Mouse (Mus musculus) CH12.LX (cell line): ENCODE measurements at regions not wholly inside any gene's neighbourhood (a gene's known extent, or its start where the extent isn't known, plus 50 kb on each side); places are given as distances from the start of the nearest gene placed in this dataset.

Experiments
- DNase-seq: peaks from one replicate; pipeline ENCODE4 v3.0.0-alpha.2; 2013; ENCODE audit errors: extremely low read depth
- H3K27ac ChIP-seq: 2 replicates; pipeline ENCODE4 v1.5.1; 2012; ENCODE audit warnings: low read depth, mild to moderate bottlenecking, control low read depth, moderate library complexity; ENCODE audit not compliant: insufficient read depth
- H3K27me3 ChIP-seq: replicated peaks from 2 replicates; pipeline ENCODE3; 2012; ENCODE audit warnings: inconsistent platforms
- H3K36me3 ChIP-seq, 2 experiments: replicated peaks in 1 of 2; 2 replicates each; pipeline versions ENCODE3 to v1.6.1; 2012; ENCODE audit warnings: inconsistent platforms in 1 of 2, low read length in 1 of 2, mild to moderate bottlenecking in 1 of 2, mixed read lengths in 1 of 2, moderate library complexity in 1 of 2; ENCODE audit not compliant: control insufficient read depth in 1 of 2, insufficient read depth in 1 of 2
- H3K4me1 ChIP-seq, 2 experiments: 2 replicates each; pipeline ENCODE4 v1.6.1; 2012; ENCODE audit warnings: inconsistent platforms in 1 of 2, moderate library complexity in 1 of 2; ENCODE audit not compliant: insufficient read depth in 2 of 2, control insufficient read depth in 1 of 2
- H3K4me2 ChIP-seq: 2 replicates; pipeline ENCODE4 v1.6.1; 2012; ENCODE audit warnings: low read depth, mild to moderate bottlenecking, control low read depth; ENCODE audit not compliant: poor library complexity, insufficient read depth, severe bottlenecking
- H3K4me3 ChIP-seq, 3 experiments: fragments of 150-350 bp in 1 of 3; sonication (generic) in 1 of 3; replicated peaks in 1 of 3; 2 replicates each; pipeline versions ENCODE3 to v1.5.1; 2011 to 2012; ENCODE audit warnings: low read depth in 2 of 3, low read length in 2 of 3, mild to moderate bottlenecking in 2 of 3, moderate library complexity in 2 of 3, control low read depth in 1 of 3, improper control_type of control experiment in 1 of 3, inconsistent platforms in 1 of 3, mixed read lengths in 1 of 3; ENCODE audit not compliant: poor library complexity in 1 of 3
- H3K79me2 ChIP-seq: replicated peaks from 2 replicates; pipeline ENCODE4 v1.6.1; 2012; ENCODE audit warnings: mild to moderate bottlenecking, moderate library complexity; ENCODE audit not compliant: control insufficient read depth, poor library complexity, insufficient read depth, severe bottlenecking; ENCODE audit errors: extremely low read depth
- H3K9ac ChIP-seq: 2 replicates; pipeline ENCODE4 v1.6.1; 2012; ENCODE audit warnings: low read depth, mild to moderate bottlenecking, control low read depth, moderate library complexity; ENCODE audit not compliant: insufficient read depth
- H3K9me3 ChIP-seq: replicated peaks from 2 replicates; pipeline ENCODE3; 2012; ENCODE audit warnings: low read length, inconsistent platforms, mixed read lengths
- CHD2 ChIP-seq: IDR thresholded peaks from 2 replicates; pipeline ENCODE4 v1.6.1; 2011; ENCODE audit warnings: low read length, improper control_type of control experiment
- CTCF ChIP-seq, 2 experiments: IDR thresholded peaks in 1 of 2; conservative IDR thresholded peaks in 1 of 2; 2 replicates each; pipeline ENCODE4 v1.5.1; 2011 to 2012; ENCODE audit warnings: low read depth in 2 of 2, low read length in 2 of 2, improper control_type of control experiment in 1 of 2, inconsistent platforms in 1 of 2, mild to moderate bottlenecking in 1 of 2, moderate library complexity in 1 of 2
- E2F4 ChIP-seq: IDR thresholded peaks from 2 replicates; pipeline ENCODE4 v1.6.1; 2011; ENCODE audit warnings: low read depth, low read length, improper control_type of control experiment; ENCODE audit not compliant: insufficient replicate concordance
- GABPA ChIP-seq: IDR thresholded peaks from 2 replicates; pipeline ENCODE4 v1.6.1; 2012; ENCODE audit warnings: low read depth, low read length, improper control_type of control experiment, inconsistent platforms; ENCODE audit not compliant: insufficient replicate concordance
- HCFC1 ChIP-seq: IDR thresholded peaks from 2 replicates; pipeline ENCODE4 v1.6.1; 2012; ENCODE audit warnings: low read depth, mild to moderate bottlenecking, inconsistent platforms, low read length, improper control_type of control experiment
- JUND ChIP-seq: conservative IDR thresholded peaks from 2 replicates; pipeline ENCODE4 v1.6.1; 2011; ENCODE audit warnings: low read depth, low read length, improper control_type of control experiment
- MAX ChIP-seq: IDR thresholded peaks from 2 replicates; pipeline ENCODE4 v1.6.1; 2011; ENCODE audit warnings: low read length, improper control_type of control experiment
- MAZ ChIP-seq: IDR thresholded peaks from 2 replicates; pipeline ENCODE4 v1.6.1; 2012; ENCODE audit warnings: low read depth, mild to moderate bottlenecking, inconsistent platforms, low read length, improper control_type of control experiment, moderate library complexity
- MXI1 ChIP-seq: IDR thresholded peaks from 2 replicates; pipeline ENCODE4 v1.6.1; 2011; ENCODE audit warnings: mild to moderate bottlenecking, low read depth, low read length, improper control_type of control experiment
- NELFE ChIP-seq: IDR thresholded peaks from 2 replicates; pipeline ENCODE4 v1.6.1; 2011; ENCODE audit warnings: low read depth, low read length, improper control_type of control experiment
- NRF1 ChIP-seq: IDR thresholded peaks from 2 replicates; pipeline ENCODE4 v1.6.1; 2014; ENCODE audit warnings: low read depth, mild to moderate bottlenecking, inconsistent platforms, low read length, improper control_type of control experiment, moderate library complexity
- PAX5 ChIP-seq: IDR thresholded peaks from 2 replicates; pipeline ENCODE4 v1.6.1; 2012; ENCODE audit warnings: low read length, inconsistent platforms, mixed read lengths
- POLR2A ChIP-seq: IDR thresholded peaks from 2 replicates; pipeline ENCODE4 v1.6.1; 2011; ENCODE audit warnings: low read depth, mild to moderate bottlenecking, improper control_type of control experiment, low read length
- POLR2AphosphoS2 ChIP-seq: IDR thresholded peaks from 2 replicates; pipeline ENCODE4 v1.6.1; 2011; ENCODE audit warnings: low read depth, low read length, improper control_type of control experiment
- RAD21 ChIP-seq: IDR thresholded peaks from 2 replicates; pipeline ENCODE4 v1.6.1; 2011; ENCODE audit warnings: low read depth, mild to moderate bottlenecking, low read length, improper control_type of control experiment, moderate library complexity
- SMC3 ChIP-seq: IDR thresholded peaks from 2 replicates; pipeline ENCODE4 v1.6.1; 2011; ENCODE audit warnings: low read depth, low read length, improper control_type of control experiment
- ZNF384 ChIP-seq: IDR thresholded peaks from 2 replicates; pipeline ENCODE4 v1.6.1; 2012; ENCODE audit warnings: low read depth, low read length, improper control_type of control experiment, inconsistent platforms
- dilution Hi-C: fragments of 300-500 bp; cut with MboI; formaldehyde crosslinking; loops from 2 replicates; pipeline ENCODE4 v1.14.3; 2020; ENCODE audit warnings: low sequenced_read_pairs; ENCODE audit not compliant: extremely low pct_unique_long_range_greater_than_20kb, extremely low pct_ligation_motif_present
- in situ Hi-C: fragments of 300-500 bp; cut with MboI; formaldehyde crosslinking; loops from 3 replicates; pipeline ENCODE4 v1.14.3; 2019; ENCODE audit warnings: low sequenced_read_pairs, low pct_ligation_motif_present, low pct_unique_long_range_greater_than_20kb, mixed read lengths

DNA sequence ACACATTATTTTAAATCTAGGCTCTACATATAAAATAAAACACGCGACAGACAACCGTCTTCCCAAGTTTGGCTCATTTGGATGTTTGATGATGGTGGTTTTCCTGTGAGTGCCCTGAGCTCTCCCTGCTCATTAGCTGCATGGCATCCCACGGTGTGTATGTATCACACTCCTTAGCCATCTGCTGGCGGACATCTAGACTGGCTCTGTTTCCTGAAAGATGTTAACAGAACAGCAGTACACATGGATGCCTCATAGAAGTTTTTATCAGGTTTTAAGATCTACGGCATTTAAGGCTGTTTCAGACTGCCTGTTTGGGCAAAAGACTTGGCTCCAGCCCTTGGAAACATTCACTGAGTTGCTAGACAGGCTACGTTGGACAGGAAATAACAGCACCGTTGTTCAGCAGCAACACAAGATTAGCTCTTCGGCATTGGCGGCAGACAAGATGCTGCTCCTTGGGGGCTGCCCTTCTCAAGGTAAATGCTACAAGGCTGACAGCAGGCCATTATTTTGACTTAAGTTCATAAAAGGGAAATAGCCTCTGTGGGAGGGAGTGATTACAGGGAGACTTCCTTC lies 61.5 kb upstream of the Tmem150c start:
- no peak for TF ChIP-seq HCFC1
- Histone ChIP-seq H3K4me3 (no peak overlapping the region), H3K4me2 (no peak overlapping the region), H3K4me1 (0 out of 4 replicates have a peak, but pooled peaks cover 0 to 2% of the 10 kb centered on the region in 2 experiments), H3K27ac (no peak overlapping the region), H3K27me3 (peaks cover 3% of the 10 kb centered on the region), H3K79me2 (no peaks in the 10 kb centered on the region), H3K9ac (no peak overlapping the region), H3K36me3 (no peaks in the 10 kb centered on the region), H3K9me3 (no peaks in the 10 kb centered on the region)
- in situ Hi-C loops (no loop called here), dilution Hi-C loops (no loop called here)
- DNase-seq, result no peak

DNA sequence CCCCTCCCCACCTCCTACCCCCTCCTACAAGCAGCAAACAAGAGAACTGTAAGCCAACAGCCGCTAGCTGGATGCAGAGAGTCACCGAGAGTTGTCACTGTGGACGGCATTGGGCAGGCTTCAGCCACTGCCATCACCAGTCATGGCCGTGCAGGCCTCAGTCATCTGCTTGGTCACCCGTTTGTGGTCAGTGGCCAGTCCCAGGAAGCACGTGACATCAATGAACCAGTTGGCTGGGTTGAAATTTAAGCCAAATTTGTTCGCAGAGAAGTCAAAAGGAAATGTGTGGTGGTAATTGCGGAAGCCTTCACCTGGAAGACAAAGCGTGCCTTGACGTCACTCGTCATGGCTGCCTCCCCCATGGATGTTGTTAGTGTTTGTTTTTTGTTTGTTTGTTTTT lies 60.7 kb upstream of the Tmem150c start:
- dilution Hi-C loops, result no loop called here

DNA sequence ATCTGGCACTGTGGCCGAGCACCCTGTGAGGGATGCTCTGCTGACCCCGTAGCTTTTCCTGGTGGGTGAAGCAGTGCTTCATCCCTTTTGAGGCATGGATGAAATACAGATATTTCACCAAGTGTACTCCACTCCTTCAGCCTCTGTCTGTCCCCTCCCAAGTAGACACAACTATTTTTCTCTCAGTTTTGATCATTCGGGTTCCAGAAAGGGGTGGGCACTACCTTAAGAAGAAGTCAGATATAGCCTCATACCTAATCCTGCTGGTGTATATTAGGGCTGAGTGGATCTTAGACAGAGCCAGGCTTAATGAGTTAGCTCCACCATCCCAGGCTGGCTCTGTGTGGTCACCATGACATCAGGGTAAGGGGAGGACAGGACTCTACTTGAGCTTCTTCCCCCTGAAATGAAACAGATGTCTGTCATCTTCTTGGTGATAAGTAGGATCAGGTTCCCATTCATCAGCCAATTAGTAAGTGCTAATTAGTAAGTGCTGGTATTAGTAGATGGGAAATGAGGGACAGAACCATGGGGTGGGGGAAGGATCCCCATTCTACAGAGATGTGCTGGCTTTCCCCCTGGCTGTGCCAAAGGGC lies 58.7 kb upstream of the Tmem150c start:
- TF ChIP-seq SMC3 (no peak), HCFC1 (no peak), NELFE (no peak), MAZ (no peak), MXI1 (no peak), RAD21 (no peak), JUND (no peak), NRF1 (no peak), ZNF384 (no peak), POLR2AphosphoS2 (no peak), PAX5 (no peak), CTCF (conservative IDR thresholded peaks at IDR 0.05 in 1 of 2, IDR thresholded peaks at IDR 0.05 in 1 of 2; ENCODE audit: low read depth in 2 of 2, low read length in 2 of 2) (no peak), POLR2A (no peak)
- TF ChIP-seq, all 38 proteins: peak for 0
- no peak for DNase-seq
- no peak overlapping the region for H3K4me2 ChIP-seq
- dilution Hi-C loops (no loop called here), in situ Hi-C loops (no loop called here)
- H3K4me1 ChIP-seq, result 0 out of 4 replicates have a peak, but pooled peaks cover 0 to 2% of the 10 kb centered on the region in 2 experiments
- no peak overlapping the region for H3K27ac ChIP-seq
- no peaks in the 10 kb centered on the region for H3K36me3 ChIP-seq
- no peaks in the 10 kb centered on the region for H3K27me3 ChIP-seq
- H3K9ac ChIP-seq, result no peak overlapping the region
- no peak overlapping the region for H3K4me3 ChIP-seq
- no peaks in the 10 kb centered on the region for H3K9me3 ChIP-seq
- H3K79me2 ChIP-seq, result no peaks in the 10 kb centered on the region

More for the DNA sequence above, 60.7 kb upstream of the Tmem150c start:
- TF ChIP-seq MAX, result no peak
- no peak for TF ChIP-seq E2F4
- TF ChIP-seq GABPA, result no peak
- TF ChIP-seq CHD2, result no peak
- Histone ChIP-seq H3K36me3 (no peaks in the 10 kb centered on the region), H3K4me3 (no peak overlapping the region), H3K4me2 (no peak overlapping the region), H3K9ac (no peak overlapping the region), H3K4me1 (0 out of 4 replicates have a peak, but pooled peaks cover 0 to 2% of the 10 kb centered on the region in 2 experiments), H3K27ac (no peak overlapping the region), H3K79me2 (no peaks in the 10 kb centered on the region), H3K9me3 (no peaks in the 10 kb centered on the region), H3K27me3 (peaks cover 3% of the 10 kb centered on the region)
- DNase-seq, result no peak
- in situ Hi-C loops, result no loop called here
